Mouse (Mus musculus) bone marrow, adult 2 months (tissue): ENCODE measurements around the gene Ddx19b. TPM values are rescaled to one million over a fixed set of nuclear protein-coding genes. Genes with fewer than 3 reads are reported as not detected.

ENCODE experiments used
- H3K27ac ChIP-seq: fragments of 200-500 bp; 2 replicates; pipeline ENCODE4 v1.5.1; 2012; ENCODE audit warnings: low read depth, mild to moderate bottlenecking, control low read depth, inconsistent platforms, low read length; ENCODE audit not compliant: control insufficient read depth, poor library complexity, insufficient read depth
- H3K4me1 ChIP-seq: fragments of 200-500 bp; 2 replicates; pipeline ENCODE4 v1.6.1; 2011; ENCODE audit warnings: low read length; ENCODE audit not compliant: control insufficient read depth, insufficient read depth
- H3K4me3 ChIP-seq: fragments of 200-500 bp; replicated peaks from 2 replicates; pipeline ENCODE3; 2011; ENCODE audit warnings: mild to moderate bottlenecking, low read depth, low read length, control low read depth; ENCODE audit not compliant: control insufficient read depth
- CTCF ChIP-seq: fragments of 200-500 bp; IDR thresholded peaks from 2 replicates; pipeline ENCODE4 v1.5.1; 2011; ENCODE audit warnings: low read length, control low read depth; ENCODE audit not compliant: control insufficient read depth, insufficient read depth
- POLR2A ChIP-seq: fragments of 200-500 bp; IDR thresholded peaks from 2 replicates; pipeline ENCODE4 v1.6.1; 2011; ENCODE audit warnings: low read depth, mild to moderate bottlenecking, control low read depth, low read length, borderline replicate concordance; ENCODE audit not compliant: control insufficient read depth
- WGBS: fragments of 180-500 bp; shearing (Covaris S2); methylation state at CpG from one replicate; pipeline ENCODE4 v1.1.7; 2018; 5-methylcytosine and 5-hydroxymethylcytosine counted together
- polyA plus RNA-seq: library from polyadenylated mRNA; stranded (reverse); fragments of >200 nt; gene quantifications from 2 replicates; pipeline ENCODE4 v1.2.4, GENCODE M21; 2011; ENCODE audit warnings: low replicate concordance; ENCODE audit not compliant: missing spikeins, insufficient read depth, insufficient read length

Ddx19b gene
- polyA plus RNA-seq, 1 experiment = 3.4 TPM

DNA sequence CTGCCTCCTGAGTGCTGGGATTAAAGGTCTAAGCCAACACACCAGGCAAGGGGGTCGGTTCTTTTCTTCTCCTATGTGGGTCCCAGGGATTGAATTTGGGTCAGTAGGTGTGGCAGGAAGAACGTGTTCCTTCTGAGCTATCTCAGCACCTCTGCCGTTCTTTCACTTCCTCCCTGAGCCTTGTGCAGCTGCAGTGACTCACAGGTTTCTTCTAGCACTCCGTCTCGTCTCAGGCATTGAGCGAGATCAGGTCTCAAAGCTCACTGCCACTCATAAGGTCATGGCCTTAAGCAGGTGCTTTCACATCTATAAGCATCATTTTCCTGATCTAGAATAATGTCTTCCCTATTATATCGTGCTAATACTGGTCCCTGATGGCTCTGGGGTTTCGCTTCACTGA, 76.8 kb downstream of the Ddx19b start:
- TF ChIP-seq POLR2A (no peak), CTCF (no peak)
- Histone ChIP-seq H3K27ac (peak overlapping the region; percentile 29; the same call in 1 of the 2 replicates), H3K4me1 (no peaks in the 10 kb centered on the region; the same call in 1 of the 2 replicates), H3K4me3 (no peak overlapping the region)
- 31% methylated on average over 8 of the region's 8 CpGs for WGBS

Other genes with a start within 250 kb of the Ddx19b start
- gene Il34, start 225.8 kb downstream of the Ddx19b start, polyA plus RNA-seq = 23.4 and 25.8 TPM in 2 replicates
- 27.6 and 59.9 TPM in 2 replicates for gene Cog4, start 185.2 kb downstream of the Ddx19b start, polyA plus RNA-seq
- gene Sf3b3, start 185.0 kb downstream of the Ddx19b start, polyA plus RNA-seq = 37.8 and 56.3 TPM in 2 replicates
- 4.6 and 10.9 TPM in 2 replicates for gene Fuk, start 129.3 kb downstream of the Ddx19b start, polyA plus RNA-seq
- gene St3gal2, start 111.8 kb downstream of the Ddx19b start, polyA plus RNA-seq = 16.1 and 29.4 TPM in 2 replicates
- gene Ddx19a, start 34.0 kb downstream of the Ddx19b start, polyA plus RNA-seq = 13.5 and 17.3 TPM in 2 replicates
- 31.6 and 48.3 TPM in 2 replicates for gene Aars, start 1.4 kb upstream of the Ddx19b start, polyA plus RNA-seq
- gene Exosc6, start 24.6 kb upstream of the Ddx19b start, polyA plus RNA-seq = not detected in 2 replicates
- gene Clec18a, start 60.7 kb upstream of the Ddx19b start, polyA plus RNA-seq = not detected in 2 replicates
- gene Pdpr, start 62.9 kb upstream of the Ddx19b start, polyA plus RNA-seq = 1.8 and 2.3 TPM in 2 replicates
- 6.5 and 17.7 TPM in 2 replicates for gene Glg1, start 227.5 kb upstream of the Ddx19b start, polyA plus RNA-seq